Mouse (Mus musculus) cerebellum, adult 2 months (tissue): ENCODE data around the gene Mpnd. TPM values are rescaled to one million over a fixed set of nuclear protein-coding genes. Genes with fewer than 3 reads are reported as not detected.
A peak's percentile ranks its signal among the peaks of the same experiment; 100 is the strongest.

ENCODE experiments used
- DNase-seq, 2 experiments: peaks; one replicate each; pipeline ENCODE4 v3.0.0; 2021
- H3K27ac ChIP-seq: fragments of 200-500 bp; 2 replicates; pipeline ENCODE4 v1.5.1; 2012; ENCODE audit warnings: low read length, control low read depth, inconsistent platforms; ENCODE audit not compliant: insufficient read depth
- H3K27me3 ChIP-seq: fragments of 200-500 bp; 2 replicates; pipeline ENCODE4 v1.6.1; 2012; ENCODE audit warnings: inconsistent platforms, mild to moderate bottlenecking, low read length, moderate library complexity; ENCODE audit not compliant: control insufficient read depth, insufficient read depth
- H3K4me1 ChIP-seq: fragments of 200-500 bp; 2 replicates; pipeline ENCODE4 v1.6.1; 2011; ENCODE audit warnings: low read length; ENCODE audit not compliant: control insufficient read depth, insufficient read depth
- H3K4me3 ChIP-seq: fragments of 200-500 bp; replicated peaks from 2 replicates; pipeline ENCODE3; 2011; ENCODE audit warnings: mild to moderate bottlenecking, low read depth, low read length, control low read depth; ENCODE audit not compliant: insufficient read depth
- CTCF ChIP-seq: fragments of 200-500 bp; IDR thresholded peaks from 2 replicates; pipeline ENCODE4 v1.5.1; 2011; ENCODE audit warnings: low read depth, mild to moderate bottlenecking, control low read depth, low read length, moderate library complexity, borderline replicate concordance; ENCODE audit not compliant: insufficient read depth
- POLR2A ChIP-seq: fragments of 200-500 bp; IDR thresholded peaks from 2 replicates; pipeline ENCODE4 v1.6.1; 2011; ENCODE audit warnings: low read length, control low read depth, borderline replicate concordance; ENCODE audit not compliant: insufficient read depth
- WGBS: fragments of 180-500 bp; shearing (Covaris S2); methylation state at CpG from one replicate; pipeline ENCODE4 v1.1.7; 2018; 5-methylcytosine and 5-hydroxymethylcytosine counted together
- polyA plus RNA-seq: library from polyadenylated mRNA; depleted of rRNA; stranded (reverse); fragments of >200 nt; gene quantifications from 2 replicates; pipeline ENCODE4 v1.2.3, GENCODE M21; 2012

Gene Mpnd
- polyA plus RNA-seq, 1 experiment, result 183 TPM

DNA sequence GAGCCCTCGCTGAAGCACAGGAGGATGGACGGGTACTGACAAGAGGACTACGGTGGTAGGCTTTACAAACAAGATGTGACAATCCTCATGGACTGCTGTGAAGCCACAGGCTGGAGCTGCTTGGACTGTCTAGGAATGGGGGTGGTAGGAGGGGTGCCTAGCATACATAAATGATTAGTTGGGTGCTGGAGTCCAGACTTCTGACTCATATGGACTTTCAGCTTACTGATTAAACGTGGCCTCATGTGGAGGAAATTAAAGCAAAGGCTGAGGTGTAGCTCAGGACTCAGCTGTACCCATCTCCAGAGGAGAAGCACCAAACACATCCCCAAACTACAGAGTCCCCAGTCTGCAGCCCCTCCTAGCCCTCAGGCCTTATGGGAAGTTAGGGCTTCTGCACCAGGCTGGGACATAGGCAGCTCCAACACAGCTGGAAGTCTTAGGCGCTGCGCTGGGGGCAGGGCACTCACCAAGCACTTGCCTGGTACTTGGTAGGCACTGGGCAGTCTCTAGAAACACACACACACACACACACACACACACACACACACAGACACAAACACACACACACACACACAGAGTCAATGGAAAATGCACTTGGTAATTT is 26.7 kb downstream of the Mpnd start:
- H3K4me1 ChIP-seq, result peaks cover 55% of the 10 kb centered on the region
- DNase-seq, result no peak
- H3K27ac ChIP-seq, result no peak overlapping the region
- H3K27me3 ChIP-seq, result no peaks in the 10 kb centered on the region
- TF ChIP-seq CTCF, result no peak
- TF ChIP-seq POLR2A, result no peak
- no peak overlapping the region for H3K4me3 ChIP-seq
- 53% methylated on average over 6 of the region's 6 CpGs for WGBS

DNA sequence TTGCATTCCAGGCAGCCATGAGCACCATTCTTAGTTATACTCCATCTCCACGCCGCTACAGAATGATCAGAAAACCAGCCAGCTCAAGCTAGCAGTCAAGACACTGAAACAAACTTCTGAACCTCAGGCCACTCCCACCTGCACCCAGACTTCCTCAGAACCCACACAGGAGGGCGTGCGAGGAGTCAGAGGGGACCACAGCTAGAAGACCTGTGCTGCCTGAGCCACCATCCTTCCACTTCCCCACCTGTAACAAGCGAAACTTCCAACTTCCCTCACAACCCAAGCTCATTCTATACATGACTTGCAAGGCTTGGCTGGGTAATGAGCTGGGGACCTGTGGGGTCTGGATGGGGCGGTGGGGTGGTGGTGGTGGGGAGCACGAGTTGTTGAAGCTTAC is 27.3 kb downstream of the Mpnd start:
- Histone ChIP-seq H3K27me3 (no peaks in the 10 kb centered on the region), H3K4me3 (no peak overlapping the region), H3K27ac (no peak overlapping the region), H3K4me1 (peaks cover 49% of the 10 kb centered on the region)
- no peak for DNase-seq
- TF ChIP-seq POLR2A, result no peak
- no peak for TF ChIP-seq CTCF
- WGBS, result 74% methylated on average over 7 of the region's 7 CpGs

DNA sequence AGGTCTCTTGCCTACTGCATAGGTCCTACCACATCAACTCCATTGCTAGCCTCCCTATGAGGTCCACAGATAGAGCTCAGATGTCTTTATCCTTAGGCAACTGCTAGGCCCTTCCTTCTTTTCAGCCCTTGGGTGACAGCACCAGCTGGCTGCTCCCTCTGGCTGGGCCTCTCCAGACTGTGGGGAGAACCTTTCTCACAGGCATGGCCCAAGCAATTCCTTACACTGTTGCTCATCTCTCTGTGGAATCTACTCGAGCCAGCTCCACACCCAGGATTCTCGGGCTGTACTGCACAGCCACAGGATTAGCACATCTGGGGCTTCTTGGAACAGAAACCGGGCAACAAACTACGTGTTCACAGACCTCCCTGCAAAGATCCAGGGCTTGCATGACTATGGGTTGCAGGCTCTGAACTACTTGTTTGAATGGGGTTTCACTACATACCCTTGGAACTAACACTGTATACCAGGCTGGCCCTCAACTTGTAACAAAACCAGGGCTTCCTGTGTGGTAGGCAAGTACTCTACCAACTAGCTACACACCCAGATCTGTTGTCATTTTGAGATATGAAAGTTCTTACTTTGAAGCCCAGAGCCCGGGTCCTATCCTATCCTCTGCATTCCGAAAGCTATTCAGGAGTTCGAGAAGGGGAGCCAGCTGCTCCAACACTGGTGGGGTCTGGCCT is 28.7 kb downstream of the Mpnd start:
- H3K4me1 ChIP-seq, result peaks cover 35% of the 10 kb centered on the region
- no peak overlapping the region for H3K27ac ChIP-seq
- 76% methylated on average over 7 of the region's 7 CpGs for WGBS
- TF ChIP-seq CTCF, result no peak
- no peak for TF ChIP-seq POLR2A
- no peak overlapping the region for H3K4me3 ChIP-seq
- no peak for DNase-seq
- no peaks in the 10 kb centered on the region for H3K27me3 ChIP-seq

DNA sequence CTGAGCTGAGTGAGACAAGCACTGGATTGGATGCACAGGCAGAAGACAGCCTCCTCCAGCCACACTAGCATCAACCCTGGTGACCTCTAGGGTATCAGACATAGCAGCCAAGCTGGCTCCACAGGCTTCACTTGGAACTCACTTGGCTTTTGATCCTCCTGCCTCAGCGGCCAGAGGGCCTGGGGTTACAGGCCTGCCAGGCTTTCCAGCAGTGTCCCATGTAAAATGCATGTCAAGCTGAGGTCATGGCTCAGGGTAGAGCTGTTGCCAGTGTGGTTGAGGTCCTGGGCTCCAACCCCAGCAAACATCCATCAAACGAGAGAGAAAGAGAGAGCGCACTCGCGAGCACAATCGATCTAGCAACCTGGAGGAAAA is 29.2 kb downstream of the Mpnd start:
- Histone ChIP-seq H3K27ac (no peak overlapping the region), H3K27me3 (no peaks in the 10 kb centered on the region), H3K4me1 (peaks cover 30% of the 10 kb centered on the region), H3K4me3 (no peak overlapping the region)
- no peak for TF ChIP-seq POLR2A
- WGBS, result 81% methylated on average over 6 of the region's 6 CpGs
- DNase-seq, result peak in 1 of 2 experiments; percentile 17

DNA sequence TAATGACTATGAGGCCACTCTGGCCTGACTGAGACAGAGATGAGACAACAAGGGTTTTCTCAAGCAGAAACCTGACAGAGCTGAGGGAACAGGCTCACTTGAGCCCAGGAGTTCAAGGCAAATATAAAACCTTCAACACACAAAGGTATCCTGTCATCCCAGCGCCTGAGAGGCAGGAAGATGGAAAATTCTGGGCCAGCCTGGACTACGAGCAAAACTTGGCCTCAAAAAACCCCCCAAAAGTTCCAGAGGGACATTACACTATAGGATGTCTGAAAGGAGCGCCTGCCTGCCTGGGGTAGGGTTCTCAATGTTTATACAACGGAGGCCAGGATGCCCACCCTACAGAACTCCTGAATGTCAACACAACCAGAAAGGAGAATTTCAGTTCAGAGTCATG is 29.7 kb downstream of the Mpnd start:
- TF ChIP-seq POLR2A (no peak), CTCF (no peak)
- no peak overlapping the region for H3K27ac ChIP-seq
- WGBS, result 74% methylated on average over 4 of the region's 4 CpGs
- no peak for DNase-seq
- no peaks in the 10 kb centered on the region for H3K27me3 ChIP-seq
- peak overlapping the region; percentile 14 for H3K4me3 ChIP-seq
- peaks cover 28% of the 10 kb centered on the region for H3K4me1 ChIP-seq

DNA sequence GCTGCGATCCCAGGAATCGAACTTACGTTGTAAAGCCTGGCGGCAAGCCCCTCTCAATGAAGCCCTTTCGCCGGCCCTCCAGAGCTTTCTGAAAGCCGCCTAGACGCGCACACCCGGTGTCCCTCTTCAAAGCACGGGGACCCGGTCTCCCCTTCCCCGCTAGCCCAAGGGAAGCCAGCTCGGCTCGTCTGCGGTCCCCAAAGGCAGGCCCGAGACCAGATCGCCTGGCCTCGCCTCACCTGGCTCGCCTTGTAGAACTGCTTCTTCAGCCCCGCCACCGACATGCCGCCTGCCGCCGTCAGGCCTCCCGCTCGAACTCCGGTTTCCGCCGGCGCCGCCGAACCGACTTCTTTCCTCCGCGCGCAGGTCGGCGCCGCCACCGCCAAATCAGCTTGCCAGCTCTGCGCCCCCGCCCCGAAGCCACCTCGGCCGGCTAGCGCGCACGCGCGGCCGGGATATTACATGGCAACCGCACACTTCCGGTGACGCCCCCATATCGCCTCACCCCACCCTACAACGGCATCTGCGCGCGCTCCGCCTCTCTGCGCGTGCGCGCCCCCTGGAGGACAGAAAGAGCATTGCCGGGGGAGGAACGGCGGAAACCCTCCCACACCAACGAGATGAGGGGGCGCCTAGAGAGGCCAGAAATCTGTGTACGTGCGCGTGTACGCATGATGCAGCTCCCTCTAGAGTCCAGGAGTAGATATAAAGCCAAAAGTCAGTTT is 30.8 kb downstream of the Mpnd start, which contains the start of gene Sh3gl1:
Gene Sh3gl1 (minus strand): TSS at position 460 of the 725 bp plus-strand sequence.
- no peaks in the 10 kb centered on the region for H3K27me3 ChIP-seq
- peak within 1 kb of the TSS; percentile 69 for H3K4me3 ChIP-seq
- under 1% methylated on average over 74 of the region's 74 CpGs for WGBS
- DNase-seq, result peak; percentile 99 to 100
- H3K4me1 ChIP-seq, result peaks cover 20% of the 10 kb centered on the region
- peak within 1 kb of the TSS; percentile 74 for H3K27ac ChIP-seq
- TF ChIP-seq POLR2A (peak; percentile 78), CTCF (peak; percentile 94)

DNA sequence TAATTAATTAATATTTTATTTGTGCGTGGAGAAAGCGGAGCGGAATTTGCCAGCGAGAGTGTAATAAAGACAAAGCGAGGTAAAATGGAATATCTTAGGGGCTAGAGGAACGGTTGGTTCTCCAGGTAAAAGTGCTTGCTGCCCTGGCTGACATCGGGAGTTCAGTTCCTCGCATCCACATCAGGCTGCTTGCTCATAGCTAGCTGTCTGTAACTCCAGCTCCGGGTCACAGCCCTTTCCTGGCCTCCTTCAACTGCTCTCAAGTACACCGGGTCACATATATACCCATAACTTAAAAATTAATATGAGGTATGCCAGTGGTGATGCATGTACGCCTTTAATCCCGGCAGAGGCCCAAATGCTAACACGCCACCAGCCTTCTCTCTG is 31.4 kb downstream of the Mpnd start:
- TF ChIP-seq CTCF (no peak), POLR2A (no peak)
- WGBS, result 30% methylated on average over 13 of the region's 13 CpGs
- no peak for DNase-seq
- Histone ChIP-seq H3K27ac (peak overlapping the region; percentile 21; the same call in 1 of the 2 replicates), H3K4me3 (peak overlapping the region; percentile 50), H3K4me1 (peaks cover 18% of the 10 kb centered on the region), H3K27me3 (no peaks in the 10 kb centered on the region)

DNA sequence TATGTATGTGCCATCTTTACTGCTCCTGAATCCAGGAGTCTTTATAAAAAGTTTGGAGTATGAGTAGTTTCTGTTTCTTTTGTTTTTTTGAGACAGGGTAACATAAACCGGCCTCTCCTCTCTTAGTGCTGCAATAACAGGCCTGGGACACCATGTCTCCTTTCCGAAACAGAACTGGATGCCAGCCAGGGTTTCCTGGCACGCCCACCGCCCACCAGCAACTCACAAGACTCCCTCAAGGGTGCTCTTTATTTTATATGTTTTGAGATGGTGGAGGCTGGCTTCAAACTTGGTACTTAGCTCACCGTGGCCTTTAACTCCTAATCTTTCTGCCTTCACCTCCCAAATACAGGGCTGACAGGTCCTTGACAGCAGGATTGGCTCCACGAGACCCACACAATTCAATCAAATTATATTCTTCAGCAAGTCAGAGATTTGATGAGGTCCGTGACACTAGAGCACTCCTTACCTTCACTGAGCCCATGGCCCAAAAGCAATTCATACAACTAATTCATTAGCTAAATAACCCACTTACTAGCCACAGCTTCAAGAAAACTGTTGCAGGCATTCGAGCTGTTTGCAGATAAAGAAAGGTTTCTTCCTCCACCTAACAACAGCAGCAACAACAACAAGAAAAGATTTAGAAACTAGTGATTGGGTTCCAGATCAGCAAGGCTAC is 33.2 kb downstream of the Mpnd start:
- Histone ChIP-seq H3K27ac (no peak overlapping the region), H3K27me3 (no peaks in the 10 kb centered on the region), H3K4me3 (no peak overlapping the region), H3K4me1 (peaks cover 9% of the 10 kb centered on the region)
- no peak for DNase-seq
- TF ChIP-seq POLR2A (no peak), CTCF (no peak)
- WGBS, result 70% methylated on average over 8 of the region's 8 CpGs
